Mouse (Mus musculus): Measurements from ENCODE around the gene Adamts18.

DNA sequence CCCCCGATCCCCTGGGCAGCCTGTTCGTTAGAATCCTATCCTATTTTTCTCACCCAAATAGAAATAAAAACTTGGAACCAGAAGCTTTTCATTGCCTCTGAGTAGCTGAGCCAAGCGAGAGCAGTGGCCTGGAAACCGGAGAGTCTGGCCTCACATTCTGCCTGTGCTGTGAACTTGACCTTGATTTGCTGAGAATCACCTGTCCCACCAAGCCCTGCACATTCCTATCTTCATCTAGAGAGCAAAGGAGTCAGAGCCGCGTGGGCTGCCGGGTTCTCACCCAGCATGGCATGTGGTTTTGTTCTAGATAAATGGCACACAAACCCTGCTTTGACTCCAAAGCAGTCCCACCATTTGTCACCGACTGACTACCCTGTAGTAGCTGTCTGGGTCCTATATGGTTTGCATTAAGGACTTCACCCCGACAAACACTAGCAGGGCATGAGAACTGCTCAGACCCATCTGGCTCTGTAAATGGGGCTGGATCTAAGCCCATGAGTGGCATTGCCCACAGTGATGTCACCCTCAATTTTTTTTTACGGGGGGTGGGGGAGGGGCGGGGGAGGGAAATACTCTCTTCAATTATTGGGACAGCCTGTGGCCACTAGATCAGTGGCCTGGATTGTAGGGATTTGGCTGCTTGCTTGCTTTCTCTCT is 175.8 kb downstream of the Adamts18 start:
- TF ChIP-seq EP300 (IDR thresholded peaks at IDR 0.05; ENCODE audit: low read depth), result no peak
- no peak for TF ChIP-seq CTCF (IDR thresholded peaks at IDR 0.05; ENCODE audit: low read depth)

Measured in heart, postnatal 0 days (tissue).